ENCODE assay signal across 12 mouse cellular contexts in the genomic region with DNA sequence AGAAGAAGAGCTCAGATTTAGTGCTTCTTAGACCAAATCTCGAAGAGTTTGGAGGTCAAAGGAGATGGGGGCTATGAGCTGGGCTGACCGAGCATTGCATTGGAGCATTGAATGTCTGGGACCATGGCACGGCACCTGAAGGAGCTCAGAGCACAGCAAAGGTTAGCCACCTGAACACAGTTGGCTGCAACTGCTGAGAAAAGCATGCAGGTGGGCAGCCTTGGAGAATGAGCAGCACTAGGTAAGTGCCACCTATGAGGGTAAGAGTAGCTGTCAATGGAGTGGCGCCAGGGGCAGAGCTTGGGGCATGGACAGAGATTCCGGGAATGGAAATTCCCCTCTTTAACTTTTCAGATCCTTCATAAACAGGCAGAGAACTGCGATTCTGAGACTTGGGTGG.
"Had no signal": no experiment of that assay in that cellular context is flagged by ENCODE, and none has a peak within 500 bp of the region (broad histone marks: within the 10 kb centered on the region; RNA-seq: fewer than 3 reads in every experiment).

No protein-coding gene starts in this region.

- DNase-seq: left cerebral cortex, postnatal 4 days; liver; liver, embryonic 13.5 days; liver, postnatal 0 days; lung, adult 18-20 months; lung, adult 2 months; lung, embryonic 14.5 days; lung, postnatal 10 days; lung, postnatal 14 days; lung, postnatal 36 days; lung, postnatal 4 days; midbrain, embryonic 14.5 days had no signal
